Mouse (Mus musculus) cerebellum, adult 11 months (tissue): Measurements from ENCODE around the gene Ak4.
"Not testable (repeated sequence)": the region's sequence is repeated elsewhere in the genome, so short reads cannot be mapped to it uniquely, and the experiment has no call there.

Source experiments
- DNase-seq: peaks from one replicate; pipeline ENCODE4 v3.0.0; 2022

Gene Ak4

DNA sequence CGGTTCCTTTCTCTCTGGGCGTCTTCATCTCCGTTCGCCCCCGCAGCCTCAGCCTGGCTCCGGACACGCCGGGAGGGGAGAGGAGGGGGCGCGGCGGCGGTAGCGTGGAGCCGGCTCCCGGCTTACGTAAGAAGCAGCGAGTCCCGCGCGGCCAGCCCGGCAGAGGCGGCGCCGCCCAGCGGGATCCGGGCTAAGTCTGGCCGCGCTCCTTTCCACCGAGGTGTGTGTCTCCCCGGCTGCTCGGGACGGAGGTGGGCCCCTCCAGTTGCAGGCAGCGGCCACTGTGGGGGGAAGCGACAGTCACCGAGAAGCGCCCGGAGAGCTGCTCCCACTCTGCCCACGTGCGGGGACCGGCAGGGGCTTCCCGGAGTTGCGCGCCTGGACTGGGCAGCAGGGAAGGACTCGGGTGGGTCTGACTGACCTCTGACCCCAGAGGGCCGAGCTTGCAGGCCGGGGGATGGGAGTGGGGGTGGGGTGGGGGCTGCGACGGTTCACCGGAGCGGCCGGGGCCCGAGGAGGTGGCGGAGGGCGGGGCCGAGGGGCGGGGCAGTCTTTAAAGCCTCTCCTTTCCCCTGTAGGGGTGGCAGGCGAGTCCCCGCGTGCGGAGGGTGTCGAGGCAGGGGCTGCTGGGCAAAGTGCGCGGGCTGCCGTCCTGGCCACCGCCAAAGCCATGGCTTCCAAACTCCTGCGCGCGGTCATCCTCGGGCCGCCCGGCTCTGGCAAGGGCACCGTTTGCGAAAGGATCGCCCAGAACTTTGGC is at the start of gene Ak4:
TSS of gene Ak4 (plus strand) at position 127 of the 760 bp plus-strand sequence.
- DNase-seq, result peak; percentile 71

DNA sequence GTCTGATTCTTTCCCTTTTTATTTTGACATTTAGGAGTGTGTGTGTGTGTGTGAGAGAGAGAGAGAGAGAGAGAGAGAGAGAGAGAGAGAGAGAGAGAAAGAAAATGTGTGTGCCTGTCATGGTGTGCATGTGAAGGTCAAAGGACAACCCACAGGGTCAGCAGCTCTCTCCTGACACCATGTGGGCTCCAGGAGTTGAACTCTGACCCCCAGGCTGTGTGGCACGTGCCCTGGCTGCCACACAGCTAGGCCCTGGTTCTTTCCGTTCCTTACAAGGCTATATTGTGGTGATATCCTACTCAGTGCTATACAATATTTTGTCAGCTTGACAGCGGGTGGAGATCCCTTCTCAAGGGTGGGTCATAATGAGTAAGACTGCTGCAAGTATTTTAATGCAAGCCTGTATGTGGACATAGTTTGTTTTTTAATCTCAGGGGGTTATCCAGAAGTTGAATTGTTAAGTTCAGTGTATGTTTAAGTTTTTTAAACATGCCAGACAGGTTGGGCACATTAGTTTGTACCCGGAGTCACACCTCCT is 49.3 kb upstream of the Ak4 start:
- no peak for DNase-seq

DNA sequence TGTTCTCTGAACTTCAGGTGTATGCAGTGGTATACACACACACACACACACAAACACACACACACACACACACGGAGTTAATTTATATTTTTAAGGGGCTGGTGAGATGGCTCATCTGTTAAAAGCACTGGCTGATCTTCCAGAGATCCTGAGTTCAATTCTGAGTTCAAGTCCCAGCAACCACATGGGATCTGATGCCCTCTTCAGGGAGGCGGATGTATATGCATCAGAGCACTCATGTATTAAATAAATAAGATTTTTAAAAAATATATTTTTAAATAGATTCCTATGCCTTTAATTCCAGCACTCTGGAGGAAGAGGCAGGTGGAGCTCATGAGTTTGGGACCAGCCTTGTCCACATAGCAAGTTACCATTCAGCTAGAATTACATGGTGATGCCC is 46.8 kb upstream of the Ak4 start:
- no peak for DNase-seq

DNA sequence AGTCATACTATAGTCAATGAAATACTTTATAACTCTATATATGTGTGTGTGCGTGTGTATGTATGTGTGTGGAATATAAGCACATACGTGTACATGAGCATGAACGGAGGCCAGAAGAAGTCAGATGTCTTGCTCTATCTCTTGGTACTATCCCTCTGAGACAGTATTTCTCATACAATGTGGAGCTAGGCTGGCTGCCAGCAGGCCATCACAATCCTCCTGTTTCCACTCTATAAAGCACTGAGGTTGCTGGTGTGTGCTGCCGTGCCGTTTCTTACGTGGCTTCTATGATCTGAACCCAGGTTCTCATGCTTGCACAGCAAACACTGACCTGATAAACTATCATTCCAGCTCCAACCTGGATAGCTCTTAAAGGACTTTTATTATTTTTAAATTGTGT is 46.3 kb upstream of the Ak4 start:
- DNase-seq, result no peak

DNA sequence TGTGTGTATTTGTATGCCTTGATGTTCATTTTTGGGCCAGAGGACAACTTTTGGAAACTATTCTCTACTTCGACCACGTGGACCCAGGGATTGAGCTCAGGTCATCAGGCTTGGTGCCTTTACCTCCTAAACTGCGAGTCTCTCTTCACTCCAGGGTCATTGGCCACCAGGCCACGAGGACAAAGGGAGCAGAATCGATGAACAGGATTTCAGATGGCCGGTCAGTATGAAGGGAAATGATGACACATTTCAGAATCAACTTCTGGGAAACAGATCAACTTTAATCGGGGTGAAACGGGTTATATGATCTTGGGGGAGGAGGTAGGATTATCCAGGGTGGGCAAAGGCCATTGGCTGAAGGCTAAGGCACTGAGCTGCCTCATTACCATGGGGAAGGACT is 45.0 kb upstream of the Ak4 start:
- DNase-seq, result no peak

DNA sequence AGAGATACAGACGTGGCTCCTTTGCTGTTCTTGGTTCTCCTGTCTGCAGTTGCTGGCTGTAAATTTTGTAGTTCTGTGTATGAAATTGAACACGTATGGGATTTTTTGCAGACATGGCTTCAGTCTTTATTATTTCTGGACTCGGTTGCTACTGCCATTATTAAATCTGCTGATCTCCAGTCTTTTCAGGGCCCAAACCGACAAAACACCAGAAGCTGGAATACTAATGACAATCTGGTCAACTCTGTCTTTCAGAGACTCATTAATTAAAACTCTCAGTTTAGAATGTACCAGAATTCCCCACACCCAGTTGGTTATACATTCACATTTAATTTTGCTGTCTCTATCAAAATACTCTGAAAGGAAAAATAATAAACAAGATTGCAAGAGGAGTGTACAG is 42.2 kb upstream of the Ak4 start:
- DNase-seq, result no peak

DNA sequence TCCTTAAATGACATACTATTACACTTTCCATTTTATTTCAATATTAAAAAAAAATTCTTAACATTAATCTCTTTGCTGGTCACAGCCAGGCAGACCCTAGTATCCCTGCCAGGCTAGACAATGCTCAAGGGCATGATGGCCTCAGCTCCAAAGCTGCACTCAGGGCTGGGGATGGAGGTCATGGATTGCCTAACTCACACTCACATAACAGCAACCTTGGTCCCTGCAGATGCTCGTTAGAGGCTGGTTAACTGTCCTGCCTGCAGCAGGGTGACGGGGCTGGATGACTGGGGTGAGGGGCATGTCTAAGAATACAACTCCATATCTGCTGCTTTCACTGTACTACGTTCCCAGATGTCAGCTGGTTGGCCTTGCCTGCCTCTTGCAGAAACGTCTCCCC is 40.8 kb upstream of the Ak4 start:
- no peak for DNase-seq

DNA sequence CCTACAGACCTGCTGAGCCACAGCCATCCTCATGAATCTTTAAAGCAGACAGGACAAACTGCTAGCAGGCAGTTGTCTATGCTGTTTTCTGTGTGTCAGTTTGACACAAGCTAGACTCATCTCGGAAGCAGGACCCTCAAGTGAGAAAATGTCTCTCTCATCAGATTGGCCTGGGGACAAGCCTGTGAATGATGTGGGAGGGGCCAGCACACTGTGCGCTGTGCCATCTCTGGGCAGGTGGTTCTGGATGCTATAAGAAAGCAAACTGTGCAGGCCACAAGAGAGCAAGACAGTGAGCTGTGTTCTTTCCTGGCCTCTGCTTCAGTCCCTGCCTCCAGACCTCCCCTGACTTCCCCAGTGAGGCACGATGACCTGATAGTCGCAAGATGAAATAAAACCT is 40.3 kb upstream of the Ak4 start:
- no peak for DNase-seq

DNA sequence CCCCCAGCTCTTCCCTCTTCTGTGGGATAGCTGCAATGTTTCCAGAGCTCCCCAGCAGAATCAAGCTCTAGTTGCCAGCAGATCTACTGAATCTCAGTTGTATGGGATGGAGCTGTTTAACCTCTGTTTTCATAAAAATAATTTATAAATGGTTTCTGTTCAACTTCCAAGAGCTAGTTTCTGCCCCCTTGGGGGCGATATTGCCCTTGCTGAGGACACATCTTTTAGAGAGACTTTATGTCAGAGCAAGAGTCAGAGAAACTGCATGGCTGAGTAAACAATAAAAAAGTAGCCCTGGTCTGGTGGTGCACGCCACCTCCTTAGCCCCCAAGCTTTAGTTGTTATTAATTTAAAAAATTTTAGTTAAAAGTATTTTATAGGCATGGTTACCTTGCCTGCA is 34.1 kb upstream of the Ak4 start:
- DNase-seq, result peak; percentile 52

DNA sequence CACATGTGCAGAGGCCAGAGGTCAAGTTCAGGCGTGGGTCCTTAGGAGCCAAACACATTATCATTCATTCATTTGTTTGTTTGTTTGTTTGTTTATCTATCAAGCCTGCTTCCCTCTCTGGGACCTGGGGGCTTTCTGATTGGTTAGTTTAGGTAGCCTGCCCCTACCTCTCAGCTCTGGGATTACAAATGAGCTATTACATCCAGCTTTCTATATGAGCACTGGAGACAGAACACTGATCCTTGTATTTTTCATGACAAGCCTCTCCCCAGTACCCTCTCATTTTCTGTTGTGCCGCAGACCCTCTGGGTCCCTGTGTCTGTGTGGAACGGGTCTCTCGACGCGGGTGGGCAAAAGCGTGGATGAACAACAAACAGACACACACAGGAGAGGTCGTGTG is 30.8 kb upstream of the Ak4 start:
- no peak for DNase-seq

DNA sequence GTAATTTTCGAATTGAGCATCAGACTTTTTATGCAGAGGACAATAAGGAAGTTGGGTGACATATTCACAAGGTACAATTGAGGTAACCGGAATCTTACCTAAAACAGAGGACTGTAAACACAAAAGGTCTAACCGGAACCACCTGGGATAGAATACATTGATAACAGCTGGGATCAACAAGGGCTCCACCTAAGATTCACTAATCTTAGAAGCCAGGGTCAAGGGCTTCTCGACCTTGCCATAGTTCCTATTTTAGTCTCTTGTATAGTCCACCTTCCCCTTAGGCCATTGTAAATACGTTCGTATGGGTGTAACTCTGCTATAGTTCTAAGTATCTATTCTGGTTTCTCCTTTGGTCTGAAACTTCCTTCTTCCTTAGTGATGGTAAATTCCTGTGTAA is 30.4 kb upstream of the Ak4 start:
- not testable (repeated sequence) for DNase-seq

DNA sequence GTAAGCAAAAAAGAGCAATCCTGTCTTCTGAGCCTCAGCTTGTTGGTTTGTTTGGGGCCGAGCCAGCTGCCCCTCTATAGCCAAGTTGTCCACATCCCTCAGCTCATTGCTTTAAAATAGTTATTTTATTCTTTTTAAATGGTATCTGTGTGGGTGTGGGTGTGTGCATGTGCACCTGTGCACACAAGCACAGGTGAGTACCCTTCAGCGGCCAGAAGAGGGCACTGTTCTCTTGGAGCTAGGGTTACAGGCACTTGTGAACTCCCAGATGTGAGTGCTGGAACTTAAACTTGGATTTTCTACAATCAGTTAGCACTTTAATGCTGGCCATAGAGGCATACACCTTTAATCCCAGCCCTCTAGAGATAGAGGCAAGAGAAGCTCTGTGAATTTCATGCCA is 26.8 kb upstream of the Ak4 start:
- peak; percentile 27 for DNase-seq

DNA sequence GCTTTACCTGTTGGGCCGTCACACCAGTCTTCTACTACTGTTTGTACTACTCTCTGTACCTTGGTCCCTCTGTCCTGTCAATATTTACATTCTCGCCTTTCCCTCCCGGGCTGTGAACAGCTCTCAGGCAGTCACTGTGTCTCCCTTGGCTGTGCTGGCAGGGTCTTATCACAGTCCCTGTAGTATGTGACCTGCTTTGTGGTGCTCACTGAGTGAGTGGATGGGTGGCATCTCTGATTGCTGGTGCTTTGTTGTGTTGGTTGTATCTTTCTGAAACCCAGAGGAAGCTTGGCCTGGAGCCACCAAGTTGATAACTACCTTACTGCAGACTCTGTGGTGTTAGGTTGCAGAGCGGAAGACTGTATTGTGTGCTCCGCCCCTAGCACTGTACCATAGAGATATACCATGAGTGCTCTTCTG is 25.8 kb upstream of the Ak4 start:
- no peak for DNase-seq

DNA sequence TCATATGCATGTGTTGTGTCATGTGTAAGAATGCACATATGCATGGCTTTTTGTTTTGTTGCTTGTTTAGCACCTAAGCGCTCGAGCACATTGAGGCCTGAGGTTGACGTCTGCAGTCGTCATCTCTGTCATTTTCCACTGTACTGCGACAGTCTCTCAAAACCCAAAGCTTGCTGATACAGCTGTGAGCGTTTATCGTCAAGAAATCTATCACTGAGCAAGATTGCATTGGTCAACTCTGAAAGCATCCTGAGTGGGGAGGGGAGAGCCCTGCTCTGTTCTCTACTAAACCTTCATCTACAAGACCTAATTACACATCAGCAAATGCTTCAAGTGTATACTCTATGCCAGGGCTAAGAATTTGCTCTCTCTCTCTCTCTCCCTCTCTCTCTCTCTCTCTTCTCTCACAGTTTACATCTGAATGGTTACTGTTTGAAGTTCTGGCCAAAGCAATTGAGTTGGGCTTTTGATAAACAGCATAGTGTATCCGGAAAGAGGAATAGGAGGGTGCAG is 24.0 kb upstream of the Ak4 start:
- no peak for DNase-seq

DNA sequence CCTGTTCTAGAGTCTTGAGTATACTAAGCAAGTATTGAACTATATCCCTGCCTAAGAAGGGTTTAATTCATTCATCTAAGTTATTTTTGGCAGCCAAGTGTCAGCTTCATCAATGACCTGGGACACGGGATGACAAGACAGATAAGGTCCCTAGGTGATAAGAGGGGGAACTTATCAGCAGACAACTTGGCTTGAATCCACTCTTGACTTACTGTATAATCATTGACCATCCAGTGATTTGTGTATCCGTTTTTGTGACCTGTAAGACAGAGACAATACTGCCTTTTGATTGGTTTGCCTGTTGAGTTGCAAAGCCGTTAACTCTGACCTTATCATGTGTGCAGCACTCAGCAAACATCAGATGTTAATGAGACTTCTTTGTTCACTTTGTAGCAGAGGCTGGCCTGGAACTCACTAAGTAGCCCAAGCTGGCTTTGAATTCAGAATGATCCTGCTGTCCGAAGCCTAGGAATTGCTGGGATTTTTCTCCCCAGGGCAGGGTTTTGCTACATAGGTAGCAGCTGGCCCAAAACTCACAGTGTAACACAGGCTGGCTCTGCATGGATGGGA is 19.0 kb upstream of the Ak4 start:
- no peak for DNase-seq

DNA sequence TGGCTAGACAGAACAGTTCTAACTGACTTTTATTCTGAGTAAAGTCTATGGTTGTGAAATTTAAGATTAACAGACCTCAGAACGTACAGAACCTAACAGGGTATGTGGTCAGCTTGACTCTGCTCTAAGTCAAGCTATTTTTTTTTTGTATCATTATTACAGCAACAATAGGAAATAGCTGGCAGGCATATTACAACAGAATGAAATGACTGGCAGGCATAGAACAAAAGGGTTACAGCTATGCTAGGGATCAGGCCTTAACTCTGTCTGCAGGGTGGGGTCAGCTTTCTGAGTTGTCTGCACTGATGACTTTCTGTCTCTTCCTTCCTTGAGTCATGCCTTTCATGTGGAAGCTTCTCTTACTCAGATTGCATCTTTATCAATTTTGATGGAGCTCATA is 17.1 kb upstream of the Ak4 start:
- no peak for DNase-seq

DNA sequence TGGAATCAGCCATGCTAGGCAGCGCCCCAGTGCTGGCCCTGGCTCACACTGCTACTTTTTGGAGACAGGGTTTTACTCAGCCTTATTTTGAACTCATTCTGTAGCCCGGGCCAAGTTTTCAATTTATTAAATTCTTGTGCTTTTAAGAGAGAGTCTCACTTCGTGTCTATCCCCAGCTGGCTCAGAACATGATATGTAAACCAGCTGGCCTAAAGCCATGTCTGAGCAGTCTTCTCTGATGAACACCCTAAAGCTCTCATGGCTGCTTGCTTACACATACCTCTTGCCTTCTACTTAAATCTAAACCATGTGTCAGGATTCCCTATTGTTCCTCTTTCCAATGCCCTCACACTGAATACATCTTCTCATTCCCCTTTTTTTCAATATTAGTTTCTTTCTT is 14.2 kb upstream of the Ak4 start:
- DNase-seq, result no peak

DNA sequence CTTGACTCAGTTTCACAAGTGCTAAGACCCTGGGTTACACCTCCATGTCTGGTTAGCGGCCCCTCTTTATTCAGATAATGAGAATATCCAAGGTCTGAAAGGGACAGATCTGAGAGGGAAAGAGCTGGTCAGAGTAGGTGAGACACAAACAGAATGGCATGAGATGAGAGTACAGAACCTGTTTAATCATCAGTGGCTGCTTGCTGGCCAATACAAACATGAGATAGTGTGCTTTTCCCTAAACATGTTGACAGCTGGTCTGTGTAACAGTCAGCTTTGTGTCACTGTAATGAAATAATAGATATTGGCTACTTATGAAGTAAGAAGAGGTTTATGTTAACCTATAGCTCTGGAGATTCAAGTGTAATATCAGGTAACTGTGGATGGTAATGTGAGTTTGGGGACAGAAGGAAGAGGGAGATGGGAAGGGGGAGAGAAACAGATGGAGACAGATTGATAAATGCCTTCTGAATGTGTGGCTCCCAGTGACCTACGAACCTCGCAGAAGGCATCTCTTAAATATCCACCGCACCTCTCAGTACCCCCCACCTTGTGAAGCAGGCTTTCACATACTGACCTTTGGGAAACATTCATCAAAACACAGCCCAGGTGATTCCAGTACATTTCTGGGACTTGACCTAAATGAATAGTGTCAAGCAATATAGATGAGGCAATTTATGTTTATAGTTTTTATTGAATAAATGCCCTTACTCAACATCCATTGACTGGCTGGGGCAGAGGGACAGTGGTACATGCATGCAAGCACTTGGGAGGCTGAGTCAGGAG is 12.5 kb upstream of the Ak4 start:
- no peak for DNase-seq

DNA sequence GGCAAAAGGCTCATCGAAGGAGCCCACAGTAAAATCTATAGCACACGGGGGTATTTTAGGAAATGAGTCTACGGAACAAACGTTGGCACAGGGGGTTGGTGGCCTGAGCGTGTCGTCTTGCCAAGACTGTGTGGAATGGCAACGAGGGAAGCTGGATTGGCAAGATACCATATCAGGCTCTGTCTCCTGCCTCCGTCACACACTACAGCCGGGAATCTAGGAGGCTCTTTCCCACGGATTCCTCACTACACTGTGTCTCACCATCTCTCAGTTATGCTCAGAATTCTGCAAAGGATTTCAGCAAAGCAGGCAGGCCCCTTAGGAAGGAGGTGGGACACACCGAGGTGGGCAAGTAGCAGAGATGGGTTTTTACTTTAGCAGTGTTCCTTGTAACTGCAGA is 2.1 kb upstream of the Ak4 start:
- DNase-seq, result no peak

DNA sequence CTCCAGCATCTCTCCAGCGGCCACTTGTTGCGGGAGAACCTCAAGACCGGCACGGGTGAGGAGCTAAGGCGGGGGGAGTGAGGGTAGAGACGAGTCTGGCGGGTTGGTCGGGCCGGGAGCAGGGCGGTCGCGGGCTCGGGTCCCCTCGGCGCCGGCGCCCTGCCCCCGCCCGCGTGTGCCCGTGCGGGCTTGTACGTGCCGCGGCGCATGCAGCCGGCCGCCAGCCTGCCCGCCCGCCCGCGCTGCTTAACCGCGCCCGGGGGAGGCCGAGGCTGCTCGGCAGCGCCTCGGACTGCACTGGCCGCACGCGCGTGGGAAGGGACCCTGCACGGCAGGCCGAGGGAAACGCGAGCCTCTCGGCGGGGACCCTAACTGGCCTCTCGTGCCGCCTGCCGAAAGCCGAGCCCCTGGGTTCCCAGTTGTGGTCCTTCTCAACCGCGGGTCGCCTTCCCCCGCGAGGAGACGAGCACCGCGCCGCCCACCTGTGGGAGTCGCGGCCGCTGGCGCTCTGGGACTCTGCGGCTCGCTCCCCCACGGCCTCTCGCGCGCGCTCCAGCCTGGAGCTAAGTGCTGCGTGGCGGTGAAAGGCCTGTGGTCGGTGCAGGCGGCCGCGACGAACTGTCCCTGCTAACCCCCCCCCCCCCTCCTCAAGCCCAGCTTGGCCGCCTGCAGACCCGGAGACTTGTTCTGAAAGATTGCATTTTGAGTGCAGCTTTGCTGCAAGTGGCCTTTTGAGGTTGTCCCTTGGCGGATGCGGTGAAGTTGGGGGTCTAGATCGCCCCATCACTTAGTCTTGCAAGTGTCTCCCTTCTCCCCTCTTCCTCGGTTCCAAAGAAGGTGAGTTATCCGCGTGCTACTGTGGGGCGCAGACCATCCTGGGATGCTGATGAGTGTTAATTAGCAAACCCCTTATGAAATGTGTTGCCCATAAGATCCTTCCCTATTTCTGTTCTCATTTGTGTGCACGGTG is 1.1 kb downstream of the Ak4 start:
- DNase-seq, result peak; percentile 47

DNA sequence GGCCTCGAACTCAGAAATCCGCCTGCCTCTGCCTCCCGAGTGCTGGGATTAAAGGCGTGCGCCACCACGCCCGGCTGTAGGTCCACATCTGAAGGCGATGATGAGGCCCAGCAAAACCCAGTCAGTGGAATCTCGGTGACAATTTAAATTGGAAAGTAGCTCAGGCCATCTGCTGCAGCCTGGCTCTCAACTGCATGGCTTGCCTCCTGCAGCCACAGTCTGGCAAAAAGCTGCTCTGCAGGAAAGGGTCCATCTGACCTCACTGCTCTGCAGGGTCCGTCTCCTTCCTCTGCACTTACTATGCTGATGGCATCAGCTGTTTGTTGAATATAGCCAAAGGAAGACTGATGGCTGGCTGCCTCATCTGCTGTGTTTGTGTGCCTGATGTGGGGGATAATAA is 3.9 kb downstream of the Ak4 start:
- peak; percentile 80 for DNase-seq

DNA sequence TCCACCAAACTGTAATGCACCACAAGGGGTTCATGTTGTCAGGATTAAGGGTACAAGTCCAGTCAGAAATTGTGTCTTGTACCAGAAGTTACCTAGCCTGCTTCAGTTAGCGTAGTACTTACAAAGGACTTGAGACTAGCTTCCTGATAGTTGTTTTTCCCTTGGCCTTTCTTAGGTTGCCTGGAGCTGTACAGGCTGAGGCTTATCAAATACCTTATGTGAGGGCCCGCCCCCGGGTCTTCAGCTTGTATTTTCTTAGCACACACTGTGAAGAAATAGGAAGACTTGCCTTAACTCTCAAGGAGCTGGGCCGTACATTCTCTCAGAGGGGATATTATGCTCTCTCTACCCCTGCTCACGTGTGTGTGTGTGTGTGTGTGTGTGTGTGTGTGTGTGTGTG is 4.5 kb downstream of the Ak4 start:
- DNase-seq, result no peak

DNA sequence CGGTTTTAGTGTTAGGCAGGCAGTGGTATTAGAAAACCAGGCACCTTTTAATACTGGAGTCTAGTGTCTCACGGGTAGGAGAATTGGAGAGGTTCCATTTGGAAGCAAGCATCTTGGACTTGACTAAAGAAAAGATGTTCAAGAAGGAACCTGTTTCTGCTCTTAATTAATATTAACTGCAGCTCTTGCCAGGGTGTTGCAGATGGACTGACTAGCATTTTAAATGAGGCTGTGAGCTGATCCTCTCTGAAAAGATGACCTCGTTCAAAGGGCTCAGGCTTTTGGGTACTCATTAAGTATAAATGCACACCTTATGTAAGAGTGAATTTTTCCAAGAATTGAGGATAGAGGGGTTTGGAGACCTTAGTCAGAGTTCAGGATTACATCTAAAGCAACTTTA is 5.4 kb downstream of the Ak4 start:
- no peak for DNase-seq
